Mouse (Mus musculus) heart, postnatal 0 days (tissue): ENCODE data around the gene Olfr1155.

Experiments used
- CTCF ChIP-seq: IDR thresholded peaks from 2 replicates; pipeline ENCODE4 v1.5.1; 2016; ENCODE audit warnings: antibody characterized with exemption, control low read depth, low read depth
- EP300 ChIP-seq: IDR thresholded peaks from 2 replicates; pipeline ENCODE4 v1.6.1; 2016; ENCODE audit warnings: antibody characterized with exemption, low read depth

GRCm38 (mm10) chr2:87968199-87968598 lies 23.3 kb upstream of the Olfr1155 start, which contains the start of gene Olfr1157:
- no peak for TF ChIP-seq CTCF
- no peak for TF ChIP-seq EP300
